Mouse (Mus musculus): ENCODE measurements around the gene H2-T3. TPM values are rescaled to one million over a fixed set of nuclear protein-coding genes. Genes with fewer than 3 reads are reported as not detected.
A peak's percentile ranks its signal among the peaks of the same experiment; 100 is the strongest.
"Not testable (repeated sequence)": the region's sequence is repeated elsewhere in the genome, so short reads cannot be mapped to it uniquely, and the experiment has no call there.

Gene H2-T3
- not detected in 2 replicates for polyA plus RNA-seq (2016; fragmentation: Nextera tagmentation; extraction: Ambion mirVana)

- Histone ChIP-seq H3K27me3 (ENCODE audit: insufficient read depth, poor library complexity, severe bottlenecking) (peaks cover 90% of the 10 kb centered on the region), H3K4me1 (no peaks in the 10 kb centered on the region), H3K4me3 (no peak within 1 kb of the TSS), H3K36me3 (no peaks in the 10 kb centered on the region), H3K27ac (no peak within 1 kb of the TSS), H3K9me3 (no peaks in the 10 kb centered on the region)
- WGBS, result 55% methylated on average over 2 of the region's 2 CpGs
- peak; percentile 53 for DNase-seq (ENCODE audit: low spot score)
These were observed at the start of gene H2-T3 for GRCm38 (mm10) chr17:36190169-36190507. Gene H2-T3, minus strand, starts transcription at chr17:36190287.

- Histone ChIP-seq H3K4me1 (peaks cover 14% of the 10 kb centered on the region; the same call in 1 of the 2 replicates), H3K9me3 (no peaks in the 10 kb centered on the region), H3K4me3 (peak overlapping the region; percentile 55), H3K27ac (peak overlapping the region; percentile 62), H3K36me3 (no peaks in the 10 kb centered on the region), H3K27me3 (ENCODE audit: insufficient read depth, poor library complexity, severe bottlenecking) (peaks cover 70% of the 10 kb centered on the region)
- DNase-seq (ENCODE audit: low spot score), result peak; percentile 68
- WGBS, result 3% methylated on average over 27 of the region's 27 CpGs
These were observed 47.3 kb upstream of the H2-T3 start for GRCm38 (mm10) chr17:36237321-36237921.

- DNase-seq (ENCODE audit: low spot score), result peak; percentile 74
- H3K27me3 ChIP-seq (ENCODE audit: insufficient read depth, poor library complexity, severe bottlenecking), result peaks cover 66% of the 10 kb centered on the region
- H3K4me1 ChIP-seq, H3K27ac ChIP-seq, H3K9me3 ChIP-seq, H3K4me3 ChIP-seq, H3K36me3 ChIP-seq: not testable (repeated sequence)
- 14% methylated on average over 9 of the region's 9 CpGs for WGBS
These were observed 45.2 kb upstream of the H2-T3 start for GRCm38 (mm10) chr17:36235300-36235699.

- no peaks in the 10 kb centered on the region for H3K36me3 ChIP-seq
- no peak overlapping the region for H3K27ac ChIP-seq
- no peaks in the 10 kb centered on the region for H3K9me3 ChIP-seq
- peaks cover 11% of the 10 kb centered on the region for H3K4me1 ChIP-seq
- 74% methylated on average over 5 of the region's 5 CpGs for WGBS
- H3K27me3 ChIP-seq (ENCODE audit: insufficient read depth, poor library complexity, severe bottlenecking), result peaks cover 58% of the 10 kb centered on the region
- no peak overlapping the region for H3K4me3 ChIP-seq
- DNase-seq (ENCODE audit: low spot score), result peak; percentile 39
These were observed 43.5 kb upstream of the H2-T3 start for GRCm38 (mm10) chr17:36233572-36233971.

- Histone ChIP-seq H3K27me3 (ENCODE audit: insufficient read depth, poor library complexity, severe bottlenecking) (peaks cover 35% of the 10 kb centered on the region), H3K9me3 (no peaks in the 10 kb centered on the region)
- 9% methylated on average over 36 of the region's 36 CpGs for WGBS
These were observed 41.2 kb upstream of the H2-T3 start for GRCm38 (mm10) chr17:36231318-36231717.

GRCm38 (mm10) chr17:36229046-36229445 is 39.0 kb upstream of the H2-T3 start:
- WGBS, result 6% methylated on average over 5 of the region's 5 CpGs

More at GRCm38 (mm10) chr17:36231318-36231717, 41.2 kb upstream of the H2-T3 start:
- Histone ChIP-seq H3K36me3 (no peaks in the 10 kb centered on the region), H3K27ac (no peak overlapping the region), H3K4me1 (peaks cover 5% of the 10 kb centered on the region), H3K4me3 (no peak overlapping the region)
- DNase-seq (ENCODE audit: low spot score), result peak; percentile 100

GRCm38 (mm10) chr17:36226921-36227320 is 36.8 kb upstream of the H2-T3 start:
- H3K27me3 ChIP-seq (ENCODE audit: insufficient read depth, poor library complexity, severe bottlenecking), result peaks cover 24% of the 10 kb centered on the region
- no peak overlapping the region for H3K4me3 ChIP-seq
- H3K9me3 ChIP-seq, result no peaks in the 10 kb centered on the region
- H3K36me3 ChIP-seq, result no peaks in the 10 kb centered on the region
- H3K4me1 ChIP-seq, result peaks cover 14% of the 10 kb centered on the region
- H3K27ac ChIP-seq, result no peak overlapping the region
- WGBS, result 18% methylated on average over 8 of the region's 8 CpGs
- peak; percentile 72 for DNase-seq (ENCODE audit: low spot score)

More at GRCm38 (mm10) chr17:36229046-36229445, 39.0 kb upstream of the H2-T3 start:
- H3K4me1 ChIP-seq, result peaks cover 14% of the 10 kb centered on the region
- no peak overlapping the region for H3K4me3 ChIP-seq
- no peaks in the 10 kb centered on the region for H3K9me3 ChIP-seq
- no peak for DNase-seq (ENCODE audit: low spot score)
- H3K27me3 ChIP-seq (ENCODE audit: insufficient read depth, poor library complexity, severe bottlenecking), result peaks cover 29% of the 10 kb centered on the region
- H3K27ac ChIP-seq, result no peak overlapping the region
- H3K36me3 ChIP-seq, result no peaks in the 10 kb centered on the region

- no peaks in the 10 kb centered on the region for H3K9me3 ChIP-seq
- 10% methylated on average over 9 of the region's 9 CpGs for WGBS
- H3K4me1 ChIP-seq, result peaks cover 14% of the 10 kb centered on the region
- peak overlapping the region; percentile 37; the same call in 1 of the 2 replicates for H3K4me3 ChIP-seq
- peak; percentile 71 for DNase-seq (ENCODE audit: low spot score)
- H3K36me3 ChIP-seq, result no peaks in the 10 kb centered on the region
- peaks cover 37% of the 10 kb centered on the region for H3K27me3 ChIP-seq (ENCODE audit: insufficient read depth, poor library complexity, severe bottlenecking)
- H3K27ac ChIP-seq, result 0 out of 2 replicates have a peak overlapping the region, but pooled peaks have one; percentile 11
These were observed 35.2 kb upstream of the H2-T3 start for GRCm38 (mm10) chr17:36225231-36225824.

- Histone ChIP-seq H3K36me3 (no peaks in the 10 kb centered on the region), H3K27ac (no peak overlapping the region), H3K9me3 (no peaks in the 10 kb centered on the region), H3K27me3 (ENCODE audit: insufficient read depth, poor library complexity, severe bottlenecking) (peaks cover 41% of the 10 kb centered on the region), H3K4me1 (peaks cover 14% of the 10 kb centered on the region), H3K4me3 (no peak overlapping the region)
- WGBS, result 52% methylated on average over 3 of the region's 3 CpGs
- peak; percentile 64 for DNase-seq (ENCODE audit: low spot score)
These were observed 34.4 kb upstream of the H2-T3 start for GRCm38 (mm10) chr17:36224451-36224850.

GRCm38 (mm10) chr17:36218594-36219155 is 28.6 kb upstream of the H2-T3 start:
- Histone ChIP-seq H3K27me3 (ENCODE audit: insufficient read depth, poor library complexity, severe bottlenecking) (peaks cover 80% of the 10 kb centered on the region), H3K4me3 (no peak overlapping the region), H3K4me1 (peaks cover 3% of the 10 kb centered on the region; the same call in 1 of the 2 replicates), H3K27ac (no peak overlapping the region), H3K36me3 (no peaks in the 10 kb centered on the region), H3K9me3 (no peaks in the 10 kb centered on the region)
- WGBS, result 58% methylated on average over 5 of the region's 5 CpGs
- DNase-seq (ENCODE audit: low spot score), result peak; percentile 48

GRCm38 (mm10) chr17:36215586-36215985 is 25.5 kb upstream of the H2-T3 start:
- DNase-seq (ENCODE audit: low spot score), result peak; percentile 63
- peaks cover 91% of the 10 kb centered on the region for H3K27me3 ChIP-seq (ENCODE audit: insufficient read depth, poor library complexity, severe bottlenecking)
- H3K4me1 ChIP-seq, result peaks cover 3% of the 10 kb centered on the region; the same call in 1 of the 2 replicates
- no peak overlapping the region for H3K27ac ChIP-seq
- H3K9me3 ChIP-seq, result no peaks in the 10 kb centered on the region
- WGBS, result 2% methylated on average over 20 of the region's 20 CpGs
- H3K4me3 ChIP-seq, result peak overlapping the region; percentile 40
- no peaks in the 10 kb centered on the region for H3K36me3 ChIP-seq

GRCm38 (mm10) chr17:36206846-36207245 is 16.8 kb upstream of the H2-T3 start:
- Histone ChIP-seq H3K4me3 (no peak overlapping the region), H3K36me3 (no peaks in the 10 kb centered on the region), H3K27ac (no peak overlapping the region), H3K4me1 (peaks cover 9% of the 10 kb centered on the region), H3K9me3 (no peaks in the 10 kb centered on the region), H3K27me3 (ENCODE audit: insufficient read depth, poor library complexity, severe bottlenecking) (peaks cover 96% of the 10 kb centered on the region)
- peak; percentile 60 for DNase-seq (ENCODE audit: low spot score)

GRCm38 (mm10) chr17:36205862-36206261 is 15.8 kb upstream of the H2-T3 start:
- peak overlapping the region; percentile 52 for H3K4me3 ChIP-seq
- no peaks in the 10 kb centered on the region for H3K9me3 ChIP-seq
- DNase-seq (ENCODE audit: low spot score), result no peak
- H3K27ac ChIP-seq, result no peak overlapping the region
- 1% methylated on average over 41 of the region's 41 CpGs for WGBS
- no peaks in the 10 kb centered on the region for H3K36me3 ChIP-seq
- H3K27me3 ChIP-seq (ENCODE audit: insufficient read depth, poor library complexity, severe bottlenecking), result peaks cover 96% of the 10 kb centered on the region
- peaks cover 9% of the 10 kb centered on the region for H3K4me1 ChIP-seq
